Mouse (Mus musculus) naive thymus-derived CD4-positive, alpha-beta T cell, adult 2 months (primary cell): ENCODE results near the gene Rims1.

ENCODE experiments used
- DNase-seq: peaks from one replicate; pipeline ENCODE4 v3.0.0-alpha.2; 2011; ENCODE audit warnings: low read depth

Gene Rims1

DNA sequence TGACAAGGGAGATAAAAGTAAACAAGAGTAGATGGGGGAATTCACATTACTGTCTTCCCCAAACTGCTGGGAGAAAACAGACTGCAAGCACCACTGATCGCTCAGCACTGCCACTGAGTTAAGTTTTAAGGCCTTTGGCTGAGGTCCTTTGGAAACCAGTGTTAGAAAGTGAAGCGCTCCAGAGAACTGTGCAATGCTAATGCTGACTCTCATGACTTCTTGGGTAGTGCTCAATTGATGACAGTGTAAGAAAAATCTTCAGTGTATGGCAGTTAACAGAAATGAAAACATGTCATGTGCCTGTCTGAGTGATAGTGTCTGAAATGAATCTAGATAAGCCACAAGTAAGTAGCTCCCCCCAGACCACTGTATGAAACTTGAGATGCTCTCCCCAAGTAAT is 111.3 kb downstream of the Rims1 start:
- DNase-seq, result no peak

DNA sequence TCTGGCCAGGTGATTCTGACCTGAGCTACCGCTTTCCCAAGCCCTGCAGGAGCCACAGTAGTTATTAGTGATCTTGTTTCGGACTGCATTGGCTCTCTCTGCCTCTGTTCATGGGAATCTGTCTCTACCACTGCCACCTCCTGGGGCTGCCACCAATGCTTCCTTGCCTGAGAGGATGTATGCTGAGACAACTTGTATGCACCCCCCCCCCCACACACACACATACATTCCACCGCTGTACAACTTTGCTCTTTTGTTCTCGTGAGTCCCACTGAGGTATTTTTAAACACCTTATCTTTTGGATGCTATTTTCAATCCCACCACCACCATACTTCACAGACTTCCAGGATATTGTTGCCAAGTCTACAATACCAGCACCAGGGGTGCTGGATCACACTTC is 122.3 kb downstream of the Rims1 start:
- no peak for DNase-seq

DNA sequence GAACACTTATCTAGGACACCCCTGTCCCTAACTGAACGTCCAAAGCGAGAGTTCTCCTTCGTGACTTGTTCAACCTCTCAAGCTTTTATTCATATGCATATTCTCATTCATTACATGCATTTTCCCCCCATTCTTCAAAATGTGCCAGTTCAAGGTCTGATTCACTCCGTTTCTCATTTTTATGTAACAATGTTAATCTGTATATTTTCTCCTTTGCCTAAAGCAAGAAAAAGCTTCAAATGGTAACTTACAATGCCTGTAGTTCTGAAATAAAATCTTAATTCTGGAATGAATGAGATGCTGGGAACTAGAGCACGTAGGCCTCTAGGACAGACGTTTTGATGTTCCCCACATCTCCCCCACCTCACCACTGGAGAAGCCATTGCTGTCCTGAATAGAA is 141.6 kb downstream of the Rims1 start:
- no peak for DNase-seq

DNA sequence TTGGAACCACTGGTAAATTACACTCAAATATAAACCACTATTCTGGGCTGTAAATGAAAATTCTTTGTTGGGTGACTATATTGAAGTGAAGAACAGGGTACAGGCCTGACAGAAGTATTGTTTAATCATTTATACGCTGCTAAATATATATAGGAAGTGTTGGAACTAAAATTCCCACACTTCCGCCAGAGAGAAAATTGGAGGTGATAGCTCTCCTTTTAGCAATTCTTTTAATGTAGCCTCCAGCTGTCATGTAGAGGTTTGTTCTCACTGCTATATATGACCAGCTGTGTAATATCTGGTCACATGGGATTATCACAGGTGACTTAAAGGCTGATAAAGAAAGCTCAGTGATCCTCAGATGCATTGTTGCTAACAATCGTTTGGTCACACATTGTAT is 144.0 kb downstream of the Rims1 start:
- no peak for DNase-seq

DNA sequence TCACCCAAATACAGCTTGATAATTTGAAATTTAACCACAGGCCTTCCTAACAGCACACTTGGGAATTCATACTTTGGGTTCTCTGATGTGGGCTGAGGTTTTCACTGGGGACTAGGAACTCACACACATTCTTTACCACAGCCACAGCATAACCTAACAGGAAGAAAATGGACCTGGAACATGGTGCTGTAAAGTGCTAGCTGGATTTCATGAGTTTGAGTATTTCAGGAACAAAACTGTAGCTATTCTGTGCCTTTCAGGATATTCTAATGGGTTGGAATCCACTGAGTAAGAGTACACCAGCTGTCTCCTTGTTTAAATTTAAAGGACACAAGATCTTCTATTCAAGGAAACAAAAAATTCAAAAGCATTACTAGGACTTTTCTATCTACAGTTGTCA is 149.8 kb downstream of the Rims1 start:
- DNase-seq, result no peak

DNA sequence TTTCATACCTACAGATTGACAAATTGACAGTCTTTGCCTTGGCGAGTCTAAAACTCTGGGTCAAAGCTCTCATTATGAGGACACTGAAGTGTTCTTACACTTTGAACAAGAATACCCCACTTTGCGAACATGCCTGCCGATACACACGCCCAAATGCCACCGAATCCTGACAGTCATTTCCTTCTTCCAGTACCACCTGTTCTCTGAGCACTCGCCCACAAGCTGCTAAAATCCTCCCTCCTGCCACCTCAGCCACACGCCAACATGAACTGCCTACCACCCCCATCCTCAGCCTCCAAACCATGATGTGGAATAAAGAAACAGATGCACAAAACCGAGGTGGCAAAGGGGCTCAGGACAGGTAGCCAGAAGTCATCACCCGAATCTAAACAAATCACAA is 150.9 kb downstream of the Rims1 start:
- no peak for DNase-seq

DNA sequence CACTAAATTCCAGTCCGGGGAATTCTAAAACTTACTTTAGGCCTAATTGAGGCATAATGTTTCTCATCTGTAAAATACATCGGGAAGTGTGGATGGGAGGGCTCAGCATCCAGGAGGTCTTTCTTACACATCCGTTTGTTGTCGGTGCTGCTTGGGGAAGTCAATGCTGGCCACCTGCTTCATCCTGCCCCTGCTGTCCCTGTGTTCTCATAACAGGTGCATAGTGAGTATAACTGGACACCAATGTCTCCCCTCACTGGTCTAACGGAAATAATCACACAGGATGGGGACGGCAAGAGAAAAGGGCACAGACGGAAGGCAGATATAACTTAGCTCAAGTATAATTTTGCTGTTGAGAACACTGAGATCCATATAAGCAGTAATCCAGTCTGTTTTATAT is 155.2 kb downstream of the Rims1 start:
- DNase-seq, result no peak

DNA sequence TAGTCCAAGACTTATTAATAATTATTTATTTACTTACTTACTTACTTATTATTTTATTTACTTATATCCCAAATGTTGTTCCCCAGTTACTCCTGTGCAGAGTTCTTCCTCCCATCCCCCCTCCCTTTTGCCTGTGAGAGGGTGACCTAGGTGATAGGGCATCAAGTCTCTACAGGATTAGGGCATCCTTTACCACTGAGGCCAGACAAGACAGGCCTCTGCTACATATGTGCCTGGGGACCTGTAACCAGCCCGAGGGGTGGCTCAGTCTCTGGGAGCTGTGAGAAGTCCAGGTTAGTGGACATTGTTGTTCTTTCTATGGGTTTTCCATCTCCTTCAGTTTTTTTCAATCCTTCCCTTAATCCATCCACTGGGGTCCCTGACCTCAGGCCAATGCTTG is 156.4 kb downstream of the Rims1 start:
- no peak for DNase-seq

DNA sequence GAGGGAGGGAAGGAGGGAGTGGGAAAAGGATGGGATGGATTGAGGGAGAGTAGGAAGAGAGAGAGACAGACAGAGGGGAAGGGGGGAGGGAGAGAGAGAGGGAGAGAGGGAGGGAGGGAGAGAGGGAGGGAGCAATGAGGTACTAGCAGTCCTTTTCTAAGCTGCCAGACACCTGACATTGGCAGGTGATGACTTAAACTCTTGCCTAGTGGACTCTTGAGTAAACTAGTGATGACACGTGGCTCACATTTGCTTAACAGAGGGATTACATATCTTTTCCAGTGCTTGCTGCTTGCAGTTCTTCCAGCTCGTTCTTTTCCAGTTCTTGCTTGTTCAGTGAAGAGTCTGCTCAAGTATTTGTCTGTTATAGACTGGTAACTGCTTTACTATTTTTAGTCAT is 160.5 kb downstream of the Rims1 start:
- no peak for DNase-seq

DNA sequence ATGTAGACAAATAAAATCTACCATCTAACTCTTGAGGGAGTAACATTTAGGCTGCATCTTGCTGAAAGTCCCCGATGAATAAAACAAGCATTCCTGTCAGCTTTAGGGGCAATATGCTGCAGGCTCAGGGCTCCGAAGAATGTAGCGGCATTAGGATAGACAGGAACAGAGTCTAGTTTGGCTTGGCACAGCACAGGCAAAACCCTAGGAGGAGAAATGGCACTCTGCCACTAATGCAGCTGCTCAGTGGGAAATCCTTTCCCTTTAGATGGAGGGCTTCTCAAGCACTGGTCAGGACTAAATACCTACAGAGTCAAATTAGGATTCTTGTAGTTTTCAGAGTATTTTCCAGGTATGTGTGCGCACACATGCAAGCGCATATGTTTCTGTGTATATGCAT is 165.2 kb downstream of the Rims1 start:
- no peak for DNase-seq

DNA sequence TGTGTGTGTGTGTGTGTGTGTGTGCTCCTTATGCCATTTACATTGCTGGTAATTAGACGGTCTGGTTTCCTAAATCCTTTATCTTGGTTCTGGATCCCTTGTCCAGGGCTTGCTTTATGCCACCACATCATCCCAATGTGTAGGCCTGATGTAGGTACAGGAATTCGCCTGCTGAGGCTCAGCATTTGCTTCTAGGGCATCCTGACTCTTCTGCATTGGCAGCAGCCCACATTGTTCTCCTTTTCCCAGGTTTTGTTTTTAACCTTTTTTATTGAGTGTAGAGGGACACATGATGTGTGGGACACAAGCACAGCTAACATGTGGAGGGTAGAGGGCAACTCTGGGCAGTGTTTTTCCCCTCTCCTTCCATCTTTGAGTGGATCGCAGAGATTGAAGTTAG is 166.1 kb downstream of the Rims1 start:
- DNase-seq, result no peak

DNA sequence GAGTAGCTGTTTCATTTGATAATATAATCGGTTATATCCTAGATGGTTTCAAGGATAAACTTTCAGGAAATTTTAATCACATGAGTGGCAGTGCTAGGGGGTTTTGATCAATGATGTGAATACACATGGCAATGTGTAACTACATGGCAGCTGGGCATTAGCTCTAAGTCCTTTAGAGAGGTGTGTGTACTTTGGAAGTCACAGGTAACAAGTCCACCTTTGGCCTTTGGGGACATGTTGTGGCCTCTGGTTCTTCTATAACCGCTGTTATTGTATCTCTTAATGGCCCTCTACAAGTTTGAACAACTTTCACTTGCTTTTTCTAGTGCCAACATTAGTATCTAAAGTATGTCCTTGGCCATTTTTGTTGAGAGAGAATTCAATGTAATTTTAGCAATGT is 171.9 kb downstream of the Rims1 start:
- DNase-seq, result no peak

DNA sequence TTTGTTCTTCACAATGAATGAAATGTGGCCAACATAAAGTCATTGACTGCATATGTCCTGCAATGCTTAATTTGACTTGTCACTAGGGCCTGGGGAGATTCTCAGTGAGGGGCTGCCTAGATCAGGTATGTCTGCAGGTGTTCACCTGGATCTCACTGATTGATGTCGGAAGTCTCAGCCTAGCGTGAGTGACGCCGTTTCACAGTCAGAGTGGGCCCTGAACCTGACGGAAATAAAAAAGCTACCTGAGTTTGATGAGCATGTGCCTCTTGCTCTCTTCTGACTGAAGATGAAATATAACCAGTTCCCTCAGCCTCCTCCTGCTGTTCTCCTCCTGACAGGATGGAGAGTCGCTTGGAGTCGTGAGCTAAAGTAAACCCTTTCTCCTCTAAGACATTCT is 173.2 kb downstream of the Rims1 start:
- no peak for DNase-seq

DNA sequence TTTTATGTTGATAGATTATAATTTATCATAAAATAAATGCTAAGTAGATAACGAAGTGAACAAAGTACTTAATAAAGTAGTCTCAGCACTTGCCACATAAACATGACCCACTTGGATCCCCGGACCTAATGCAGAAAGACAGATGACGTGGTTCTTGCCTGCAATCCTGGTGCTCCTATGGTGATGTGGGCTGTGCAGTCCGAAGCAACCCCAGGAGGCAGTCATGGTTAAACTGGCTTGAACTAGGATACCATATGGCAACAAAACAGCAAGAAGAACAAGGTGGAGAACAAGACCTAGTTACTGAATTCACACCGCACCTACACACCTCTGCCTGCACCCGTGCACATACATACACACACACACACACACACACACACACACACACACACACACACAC is 173.8 kb downstream of the Rims1 start:
- no peak for DNase-seq

DNA sequence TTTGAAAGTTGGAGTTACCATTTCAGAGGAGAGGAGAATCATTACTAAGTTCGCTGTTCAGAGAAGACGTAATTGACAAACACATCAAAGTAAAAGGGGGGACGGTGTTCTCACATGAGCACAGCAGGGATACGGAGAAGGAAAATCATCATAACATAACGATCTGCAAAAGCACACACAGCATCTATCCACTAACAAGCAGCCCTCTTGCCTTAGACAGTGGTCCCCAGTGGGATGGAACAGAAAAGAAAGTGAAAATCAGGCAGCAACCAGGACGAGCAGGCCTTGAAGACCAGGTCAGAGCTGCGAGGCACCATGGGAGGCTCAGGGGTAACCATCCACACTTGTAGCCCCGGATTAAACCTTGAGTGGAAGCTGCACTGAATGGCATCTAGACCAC is 176.8 kb downstream of the Rims1 start:
- DNase-seq, result no peak

DNA sequence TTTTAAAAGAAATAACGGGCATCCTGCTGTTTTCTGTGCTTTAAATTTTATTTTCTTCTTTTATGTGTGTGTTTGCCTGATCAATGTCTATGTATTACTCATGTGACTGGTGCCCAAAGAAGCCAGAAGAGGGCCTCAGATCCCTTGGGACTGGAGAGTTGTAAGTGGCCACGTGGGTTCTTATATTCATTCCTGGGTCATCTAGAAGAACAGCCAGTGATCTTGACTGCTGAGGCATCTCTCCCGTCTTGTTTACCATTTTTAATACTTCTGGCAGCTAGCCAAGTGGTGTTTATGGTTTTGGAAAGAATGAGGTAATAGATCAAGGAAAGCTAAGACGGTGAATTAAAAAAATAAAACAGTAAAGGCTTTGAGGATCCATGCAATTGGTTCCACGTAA is 178.8 kb downstream of the Rims1 start:
- DNase-seq, result no peak

DNA sequence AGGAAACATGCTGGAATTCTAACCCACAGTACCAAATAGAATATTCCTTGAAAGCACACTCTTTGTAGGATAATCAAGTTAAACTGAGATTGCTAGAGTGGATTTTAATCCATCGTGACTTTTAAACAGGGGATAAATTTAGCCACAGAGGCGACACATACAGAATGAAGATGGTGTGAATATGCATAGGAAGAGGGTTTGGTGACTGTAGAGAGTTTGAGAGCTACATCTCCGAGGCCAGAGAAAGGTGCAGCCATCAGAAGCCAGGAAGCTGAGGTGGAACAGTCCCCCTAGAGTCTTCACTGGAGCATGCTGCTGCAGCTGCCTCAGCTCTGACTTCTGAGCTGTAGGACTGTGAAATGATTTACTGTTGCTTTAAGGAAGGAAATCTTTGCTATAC is 179.5 kb downstream of the Rims1 start:
- DNase-seq, result no peak

DNA sequence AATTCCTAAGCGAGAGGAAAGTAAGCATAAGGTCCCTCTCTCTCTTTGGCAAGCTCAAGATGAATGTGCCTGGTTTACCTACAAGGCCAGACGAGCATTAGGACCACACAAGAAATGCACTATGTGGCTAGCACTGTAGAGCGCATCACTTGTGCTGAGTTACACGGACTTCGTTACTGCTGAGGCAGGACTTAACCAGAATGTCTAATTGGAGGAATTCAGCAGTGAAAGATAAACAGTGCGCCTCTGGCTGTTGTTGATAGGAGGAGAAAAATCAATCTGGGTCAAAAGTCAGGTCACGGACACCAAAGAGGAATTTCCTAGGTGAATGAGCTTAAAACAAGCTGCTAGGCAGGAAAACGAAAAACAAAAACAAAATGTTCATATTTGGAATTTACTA is 185.0 kb downstream of the Rims1 start:
- DNase-seq, result no peak

DNA sequence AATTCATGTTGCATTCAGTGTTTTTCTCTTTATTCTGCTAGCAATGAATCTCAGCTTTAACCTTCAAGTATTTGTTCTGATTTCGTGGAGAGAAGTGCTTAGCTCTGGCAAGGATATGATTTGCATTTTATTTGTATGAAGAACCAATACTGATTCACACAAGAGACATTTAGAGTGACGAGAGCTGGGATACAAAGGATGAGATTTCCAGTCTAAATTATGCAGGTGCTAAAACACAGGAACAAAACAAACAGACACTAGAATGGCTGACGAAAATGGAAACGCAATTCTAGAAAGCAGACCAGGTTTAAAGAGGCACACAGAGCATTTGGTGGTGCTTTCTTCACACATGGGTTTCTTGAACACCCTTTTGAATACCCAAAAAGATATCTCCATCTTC is 190.2 kb downstream of the Rims1 start:
- DNase-seq, result no peak

DNA sequence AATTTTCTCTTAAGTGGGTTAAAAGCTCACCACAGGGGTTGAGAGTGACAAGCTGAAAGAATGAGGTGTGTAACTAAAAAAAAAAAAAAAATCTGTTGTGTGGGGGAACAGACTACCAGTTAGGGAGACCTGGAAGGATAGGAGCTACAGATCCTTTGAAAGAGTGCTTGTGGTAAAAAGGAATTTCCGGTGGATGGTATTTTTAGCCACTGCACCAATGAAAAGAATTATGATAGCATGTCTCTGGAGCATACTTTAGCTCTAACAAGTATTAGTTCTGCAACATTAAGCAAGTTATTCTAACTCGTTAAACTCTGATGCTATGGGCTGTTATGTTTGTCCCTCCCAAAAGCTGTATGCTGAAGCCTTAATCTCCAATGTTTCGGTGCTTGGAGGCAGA is 192.2 kb downstream of the Rims1 start:
- no peak for DNase-seq

DNA sequence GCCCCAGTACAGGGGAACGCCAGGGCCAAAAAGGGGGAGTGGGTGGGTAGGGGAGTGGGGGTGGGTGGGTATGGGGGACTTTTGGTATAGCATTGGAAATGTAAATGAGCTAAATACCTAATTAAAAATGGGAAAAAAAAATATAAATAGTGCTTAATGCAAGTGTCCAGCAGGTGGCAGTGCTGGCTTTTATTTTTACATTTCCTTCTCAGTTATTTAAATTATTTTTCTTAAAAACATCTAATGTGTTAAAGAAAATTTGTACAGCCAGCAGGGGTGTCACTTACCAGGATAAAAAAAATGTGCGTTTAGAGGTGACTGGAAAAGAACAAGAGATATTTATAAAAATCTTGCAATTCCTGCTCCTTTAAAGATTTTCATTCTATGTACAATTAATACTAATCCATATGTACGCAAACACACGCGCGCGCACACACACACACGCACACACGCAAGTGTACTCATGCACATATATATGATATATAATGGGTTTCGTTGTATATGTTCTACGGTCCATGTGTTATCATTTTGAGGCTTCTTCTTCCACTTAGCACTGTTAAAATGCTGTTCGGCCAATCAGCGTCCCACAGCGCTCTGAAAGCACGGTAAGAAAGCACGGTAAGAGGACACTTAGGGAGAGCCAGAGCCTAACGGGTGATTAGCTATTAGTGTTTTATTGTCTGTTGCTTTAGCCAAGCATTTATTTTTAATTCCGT is 201.3 kb downstream of the Rims1 start:
- no peak for DNase-seq

DNA sequence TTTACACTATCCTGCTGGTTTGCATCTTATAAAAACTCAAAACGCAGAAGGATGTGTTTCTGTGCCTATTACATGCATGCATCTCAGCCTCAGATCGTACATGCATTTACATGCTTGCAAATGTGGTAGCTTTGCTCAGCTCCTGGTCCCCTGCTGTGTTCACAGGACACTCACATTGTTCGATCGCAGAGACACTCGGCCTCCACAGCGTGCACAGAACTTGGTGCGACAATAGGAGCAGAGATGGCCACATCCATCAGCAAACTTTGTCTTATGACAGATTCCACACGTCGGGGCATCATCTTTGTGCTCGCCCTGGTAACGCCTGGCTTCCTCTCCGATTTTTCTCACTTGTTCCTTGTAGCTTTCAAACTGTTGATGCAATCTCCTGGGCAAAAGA is 209.6 kb downstream of the Rims1 start:
- DNase-seq, result no peak

DNA sequence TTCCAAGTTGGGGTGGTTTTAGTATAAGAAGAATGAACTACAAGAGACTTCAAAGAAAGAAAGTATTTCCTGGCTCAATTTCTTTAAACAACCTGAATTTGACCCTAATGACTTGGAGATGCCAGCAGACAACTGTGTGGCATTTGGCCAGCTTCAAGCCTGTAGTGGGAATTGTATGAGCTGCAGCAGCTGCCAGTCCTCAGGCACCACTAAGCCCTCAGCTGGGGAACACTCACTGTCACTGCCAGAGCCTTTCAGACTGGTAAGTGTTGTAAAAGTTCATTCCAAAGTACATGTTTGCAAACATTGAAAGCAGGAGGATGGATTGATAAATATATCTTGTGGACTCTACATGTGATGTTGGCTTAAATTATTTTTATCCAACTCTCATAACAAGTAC is 211.0 kb downstream of the Rims1 start:
- DNase-seq, result no peak

DNA sequence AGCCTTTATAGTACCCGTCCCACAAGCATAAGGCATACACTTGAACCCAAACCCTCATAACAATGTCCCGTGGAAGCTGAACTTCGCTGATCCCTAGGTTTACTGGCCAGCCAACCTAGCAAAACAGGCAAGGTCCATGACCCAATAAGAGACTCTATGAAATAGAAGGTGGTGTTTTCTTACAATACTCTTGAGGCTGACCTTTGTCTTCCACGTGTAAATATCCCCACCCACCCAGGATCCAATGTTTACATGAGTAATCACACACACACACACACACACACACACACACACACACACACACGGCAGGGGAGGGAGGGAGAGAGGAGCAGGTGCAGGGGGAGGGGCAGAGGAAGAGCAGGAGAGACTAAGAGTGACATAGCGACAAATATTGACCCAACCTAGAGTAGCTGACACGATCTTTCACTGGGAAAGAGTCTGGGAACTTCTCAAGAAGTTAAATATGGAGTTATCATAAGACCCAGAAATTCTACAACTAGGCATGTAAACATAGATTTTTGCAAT is 217.9 kb downstream of the Rims1 start:
- DNase-seq, result no peak

DNA sequence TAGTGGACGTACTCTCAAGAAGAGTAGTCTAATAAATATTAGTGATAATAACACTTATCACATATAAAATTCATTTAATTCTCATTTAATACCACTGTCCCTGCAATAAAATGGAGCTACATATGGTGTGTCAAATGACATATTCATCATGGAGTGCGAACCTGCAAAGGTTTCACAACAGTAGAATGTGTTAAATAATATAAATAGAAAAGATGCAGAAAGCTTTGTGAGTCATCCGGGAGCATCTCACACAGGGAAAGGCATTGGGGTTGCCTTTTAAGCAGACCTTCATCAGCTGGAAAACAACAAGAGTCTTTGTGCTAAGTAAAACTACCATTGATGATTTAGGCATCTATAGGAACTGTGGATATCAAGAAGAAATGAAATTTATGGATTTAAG is 220.2 kb downstream of the Rims1 start:
- DNase-seq, result no peak
